Mouse (Mus musculus): Measurements from ENCODE around the gene Frs2. TPM values are rescaled to one million over a fixed set of nuclear protein-coding genes. Genes with fewer than 3 reads are reported as not detected.
A peak's percentile ranks its signal among the peaks of the same experiment; 100 is the strongest.

Gene Frs2
- 10 to 100 TPM; 31.5 to 36.5 TPM for total RNA-seq (2021)

DNA sequence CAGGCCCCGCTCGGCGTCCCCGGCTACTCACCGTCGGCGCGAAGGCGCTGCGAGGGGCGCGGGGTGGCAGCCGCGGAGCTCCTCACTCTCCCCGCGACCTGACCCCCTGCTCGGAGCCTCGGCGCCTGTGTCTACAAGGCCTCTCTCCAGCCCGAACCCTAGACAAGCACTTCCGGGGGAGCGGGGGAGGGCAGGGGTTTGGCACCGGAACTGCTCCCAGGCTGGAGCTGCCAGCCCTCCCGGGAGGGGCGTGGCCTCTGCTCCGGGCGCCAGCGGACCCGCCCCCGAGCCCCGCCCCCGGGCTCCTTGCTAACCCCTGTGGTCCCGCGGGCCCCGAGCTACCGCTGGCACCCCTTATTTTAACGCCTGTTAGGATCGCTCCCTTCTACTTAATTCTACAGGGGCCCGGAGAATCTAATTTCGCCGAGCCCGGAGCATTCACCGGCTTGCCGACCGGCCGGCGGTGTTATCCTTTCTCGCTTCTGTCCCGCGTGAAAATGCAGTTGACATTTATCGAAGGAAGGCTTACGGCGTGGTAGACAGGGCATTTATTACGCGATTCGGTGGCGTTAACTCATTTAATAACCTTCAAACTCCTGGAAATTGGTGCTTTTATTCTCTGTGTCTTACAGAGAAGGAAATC lies at the start of gene Frs2:
Frs2 (minus strand) TSS at position 174 of the 643 bp plus-strand sequence.
- intact Hi-C loops (cut with DNase I) = loop anchor here (5.0 kb wide), 2 partner anchors 56 to 86 kb away; partner anchors contain the start of gene Cct2
- peak; percentile 92 to 95 for DNase-seq (ENCODE audit: low spot score in 2 of 2)

DNA sequence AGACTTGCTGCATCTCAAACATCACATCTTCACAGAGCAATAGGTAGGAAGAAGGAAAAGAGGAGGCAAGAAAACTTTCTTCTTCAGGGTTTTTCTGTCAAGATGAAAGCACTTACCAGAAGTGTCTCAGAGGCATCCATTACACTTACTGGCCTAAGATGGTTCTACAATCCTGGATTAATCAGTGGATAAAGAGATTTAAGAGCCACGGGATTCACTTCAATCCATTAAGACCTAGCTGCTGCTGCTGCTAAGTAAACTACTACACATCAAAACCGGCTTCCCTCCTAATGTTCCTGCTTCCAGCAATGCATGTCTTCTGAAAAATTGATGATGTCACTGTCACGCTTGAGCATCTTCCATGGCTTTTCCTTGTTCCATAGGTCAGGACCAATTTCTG lies 48.4 kb upstream of the Frs2 start:
- intact Hi-C loops (cut with DNase I) = no loop called here
- no peak for DNase-seq (ENCODE audit: low spot score in 2 of 2)

GRCm38 (mm10) chr10:117195748-117196147 lies 47.4 kb upstream of the Frs2 start:
- intact Hi-C loops (cut with DNase I) = no loop called here
- DNase-seq (ENCODE audit: low spot score in 2 of 2) = no peak

- DNase-seq (ENCODE audit: low spot score in 2 of 2) = no peak
- intact Hi-C loops (cut with DNase I) = no loop called here
These were observed 46.7 kb upstream of the Frs2 start for GRCm38 (mm10) chr10:117195005-117195404.

- no peak for DNase-seq (ENCODE audit: low spot score in 2 of 2)
- intact Hi-C loops (cut with DNase I) = no loop called here
These were observed 45.0 kb upstream of the Frs2 start for GRCm38 (mm10) chr10:117193364-117193763.

DNA sequence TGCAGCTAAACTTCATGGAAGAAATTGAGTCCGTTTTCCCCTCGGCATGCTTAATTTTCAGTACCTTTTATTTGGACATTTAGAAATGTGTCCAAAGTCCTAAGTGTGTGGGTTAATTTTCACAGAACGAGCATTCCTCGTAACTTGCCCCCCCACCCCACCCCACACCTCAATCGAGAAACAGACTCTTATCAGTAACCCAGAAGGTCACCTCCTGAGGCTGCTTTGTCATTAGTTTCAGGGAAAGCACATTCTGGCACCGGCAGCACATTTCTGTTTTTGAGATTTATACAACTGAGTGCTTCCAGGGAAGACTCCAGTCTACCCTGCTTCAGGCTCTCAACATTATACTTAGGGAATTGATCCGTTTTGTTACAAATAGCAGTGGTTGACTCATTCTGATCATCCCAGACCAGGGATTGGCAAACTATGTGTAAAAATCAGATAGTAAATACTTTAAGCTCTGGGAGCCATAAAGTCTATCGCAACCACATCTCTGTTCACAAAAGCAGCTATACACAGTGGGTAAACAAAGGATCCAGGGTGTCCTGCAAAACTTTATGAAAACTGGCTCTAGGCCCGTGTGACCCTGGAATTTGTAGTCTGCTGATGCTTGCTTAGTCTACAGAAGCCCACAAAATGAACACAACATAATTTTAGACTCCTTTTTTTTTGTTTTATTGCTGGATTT lies 37.2 kb upstream of the Frs2 start:
- DNase-seq (ENCODE audit: low spot score in 2 of 2) = no peak
- intact Hi-C loops (cut with DNase I) = no loop called here

DNA sequence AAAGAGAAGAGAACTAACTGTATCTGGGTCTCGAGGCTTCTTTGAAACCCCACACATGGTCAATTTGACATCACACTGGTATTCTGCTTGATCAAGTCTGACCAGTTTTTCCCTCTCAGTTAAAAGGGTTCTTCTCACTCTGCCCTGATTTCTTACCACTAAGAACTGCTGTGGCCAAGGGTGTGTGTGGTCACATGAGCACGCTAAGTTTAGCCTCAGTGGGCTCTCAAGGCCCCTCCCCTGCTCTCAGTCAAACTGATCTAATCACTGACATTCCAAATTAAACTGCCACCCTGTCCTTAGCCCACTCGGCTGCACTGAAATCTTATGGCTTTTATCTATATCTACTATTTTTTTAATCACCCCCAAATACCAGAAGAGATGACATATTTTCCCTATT lies 32.8 kb upstream of the Frs2 start:
- intact Hi-C loops (cut with DNase I) = no loop called here
- DNase-seq (ENCODE audit: low spot score in 2 of 2) = no peak

GRCm38 (mm10) chr10:117174645-117175044 lies 26.3 kb upstream of the Frs2 start:
- intact Hi-C loops (cut with DNase I) = no loop called here

DNA sequence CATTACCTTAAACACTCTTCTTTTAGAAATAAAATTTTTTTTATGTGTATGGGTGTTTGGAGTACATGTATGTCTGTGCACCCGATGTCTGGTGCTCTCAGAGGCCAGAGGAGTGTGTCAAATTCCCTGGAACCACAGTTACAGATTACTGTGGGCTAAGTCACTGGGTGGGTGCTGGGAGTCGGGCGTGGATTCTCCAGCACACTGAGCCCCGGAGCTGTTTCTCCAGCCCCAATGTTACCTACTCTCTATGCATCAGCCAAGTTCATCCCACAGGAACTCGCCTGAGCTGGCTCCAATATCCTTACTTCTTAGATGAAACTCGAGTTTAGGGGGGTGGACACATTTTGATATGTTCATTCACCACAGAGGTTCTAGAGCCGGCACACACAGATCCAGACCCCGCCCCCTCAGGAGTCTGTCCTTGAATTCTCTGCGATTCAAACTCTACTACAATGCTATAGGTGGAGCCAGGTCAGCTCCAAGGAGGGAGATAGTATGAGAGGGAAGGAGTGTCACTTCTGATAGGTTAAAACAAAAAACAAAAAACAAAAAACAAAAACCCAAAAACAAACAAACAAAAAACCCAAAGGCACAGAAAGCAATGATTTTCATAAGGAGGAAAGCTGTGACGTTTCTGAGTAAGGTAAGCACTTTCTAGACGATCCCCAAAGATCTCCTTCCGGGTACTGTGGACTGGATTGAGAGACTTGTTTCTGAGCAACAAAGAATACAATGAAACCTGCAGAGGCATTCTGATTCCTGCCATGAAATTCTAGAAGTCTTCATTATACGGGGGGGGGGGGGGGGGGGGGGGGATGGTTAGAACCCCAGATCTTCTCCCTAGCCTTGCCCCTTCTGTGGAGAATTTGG lies 25.5 kb upstream of the Frs2 start:
- intact Hi-C loops (cut with DNase I) = no loop called here
- no peak for DNase-seq (ENCODE audit: low spot score in 2 of 2)

More at GRCm38 (mm10) chr10:117174645-117175044, 26.3 kb upstream of the Frs2 start:
- DNase-seq (ENCODE audit: low spot score in 2 of 2) = no peak

DNA sequence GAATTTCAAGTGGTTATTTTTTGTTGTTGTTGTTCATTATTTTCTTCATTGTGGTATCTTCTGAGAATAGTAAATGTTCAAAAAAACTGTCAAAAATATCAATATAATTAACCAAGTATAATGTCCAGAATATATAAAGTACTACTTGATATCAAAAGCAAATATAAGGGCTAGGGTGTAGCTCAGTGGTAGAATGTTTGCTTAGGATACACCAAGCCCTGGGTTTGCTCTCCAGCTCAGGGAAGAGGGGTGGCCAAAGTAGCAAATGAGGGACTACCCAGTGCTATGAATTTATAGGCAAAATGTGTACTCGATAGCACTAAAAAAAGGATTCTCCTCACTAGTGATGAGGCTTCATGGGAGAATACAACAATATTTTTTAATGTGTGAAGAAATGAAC lies 24.8 kb upstream of the Frs2 start:
- DNase-seq (ENCODE audit: low spot score in 2 of 2) = no peak
- intact Hi-C loops (cut with DNase I) = no loop called here

DNA sequence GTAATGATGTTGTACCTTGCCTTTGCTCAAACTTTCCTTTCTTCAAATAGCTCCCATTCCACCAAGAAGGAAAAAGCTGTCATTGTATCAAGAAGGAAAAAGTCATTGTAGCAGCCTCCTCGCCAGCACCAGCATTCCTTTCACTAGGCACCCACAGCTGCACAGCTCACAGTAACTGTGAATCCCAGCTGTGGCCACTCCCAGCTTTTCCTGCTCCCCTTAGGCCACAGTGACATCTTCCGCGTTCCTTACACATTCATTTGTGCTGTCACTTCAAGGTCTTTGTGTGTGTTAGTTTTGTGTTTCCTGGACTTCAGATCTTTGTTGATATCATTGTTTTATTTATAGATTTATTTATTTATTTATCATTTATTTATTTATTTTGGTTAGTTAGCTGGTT lies 23.7 kb upstream of the Frs2 start:
- DNase-seq (ENCODE audit: low spot score in 2 of 2) = no peak
- intact Hi-C loops (cut with DNase I) = no loop called here

DNA sequence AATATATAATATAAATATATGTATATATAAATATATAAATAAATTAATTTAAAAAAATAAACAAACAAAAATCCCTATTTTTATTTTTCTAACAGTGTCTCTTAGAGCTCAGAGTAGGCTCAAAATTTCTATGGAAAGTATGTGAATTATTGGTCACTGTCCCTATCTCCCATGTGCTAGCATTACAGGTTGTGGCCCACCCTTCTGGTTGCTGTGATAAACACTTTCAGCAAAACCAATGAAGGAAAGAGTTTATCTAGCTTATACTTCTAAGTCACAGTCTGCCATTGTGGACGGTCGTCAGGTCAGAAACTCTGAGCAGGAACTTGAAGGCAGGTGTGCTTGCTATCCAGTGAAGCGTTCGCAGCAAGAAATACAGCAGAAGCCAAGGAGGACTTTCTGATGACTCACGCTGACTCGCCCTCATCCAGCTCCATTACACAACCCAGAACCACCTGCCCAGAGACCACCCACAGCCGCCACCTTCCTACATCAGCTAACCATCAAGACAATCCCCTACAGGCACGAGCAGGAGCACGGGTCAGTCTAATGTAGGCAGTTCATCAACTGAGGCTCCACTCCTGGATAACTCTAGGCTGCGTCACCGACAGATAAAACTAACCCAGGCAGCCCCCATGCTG lies 18.6 kb upstream of the Frs2 start:
- intact Hi-C loops (cut with DNase I) = no loop called here
- DNase-seq (ENCODE audit: low spot score in 2 of 2) = no peak

GRCm38 (mm10) chr10:117162662-117163061 lies 14.3 kb upstream of the Frs2 start:
- intact Hi-C loops (cut with DNase I) = no loop called here
- DNase-seq (ENCODE audit: low spot score in 2 of 2) = peak in 1 of 2 experiments; percentile 27

- no peak for DNase-seq (ENCODE audit: low spot score in 2 of 2)
- intact Hi-C loops (cut with DNase I) = no loop called here
These were observed 11.8 kb upstream of the Frs2 start for GRCm38 (mm10) chr10:117160099-117160498.

DNA sequence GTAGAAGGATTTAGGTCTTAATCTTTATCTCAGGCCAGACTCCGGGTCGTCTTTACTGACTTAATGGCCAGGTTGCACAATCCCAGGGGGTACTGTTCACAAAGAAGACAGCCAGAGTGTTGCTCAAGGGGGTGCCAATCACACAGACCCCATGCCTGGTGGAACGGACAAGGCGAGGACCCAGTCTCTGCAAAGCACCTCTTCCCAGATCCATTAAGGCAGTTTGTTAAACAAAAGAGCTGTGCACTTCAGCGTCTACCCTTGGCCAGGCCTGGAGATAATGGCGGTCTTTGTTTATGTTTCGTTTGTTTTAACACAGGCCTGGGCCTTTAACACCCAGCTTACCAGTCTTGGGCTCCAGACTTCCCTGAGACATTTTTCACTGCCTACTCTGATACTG lies 3.9 kb upstream of the Frs2 start:
- no peak for DNase-seq (ENCODE audit: low spot score in 2 of 2)
- intact Hi-C loops (cut with DNase I) = loop anchor here (5.0 kb wide), 1 partner anchor 55 kb away; no protein-coding TSS in a partner anchor

- no peak for DNase-seq (ENCODE audit: low spot score in 2 of 2)
- intact Hi-C loops (cut with DNase I) = loop anchor here (5.0 kb wide), 1 partner anchor 56 kb away; no protein-coding TSS in a partner anchor
These were observed 3.3 kb upstream of the Frs2 start for GRCm38 (mm10) chr10:117151676-117152075.

DNA sequence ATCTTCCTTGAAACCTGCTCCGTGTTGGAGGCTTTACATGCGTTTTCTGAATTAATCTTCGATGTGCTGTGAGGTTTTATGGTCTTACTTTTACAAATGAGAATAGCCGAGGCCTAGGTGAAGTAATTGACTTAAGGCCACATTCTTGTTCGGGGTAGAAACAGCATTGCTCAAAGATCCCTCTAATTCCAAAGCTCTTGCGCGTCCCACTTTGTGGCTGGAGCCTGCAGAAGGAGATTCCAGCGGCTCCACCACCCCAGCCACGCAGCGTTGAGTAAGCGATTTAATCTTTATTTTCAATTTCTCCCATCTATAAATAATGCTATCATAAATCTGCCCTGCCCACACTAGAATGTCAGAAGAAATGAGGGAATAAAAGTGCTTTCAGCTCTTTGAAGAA lies 2.9 kb upstream of the Frs2 start:
- no peak for DNase-seq (ENCODE audit: low spot score in 2 of 2)
- intact Hi-C loops (cut with DNase I) = loop anchor here (5.0 kb wide), 1 partner anchor 56 kb away; no protein-coding TSS in a partner anchor

DNA sequence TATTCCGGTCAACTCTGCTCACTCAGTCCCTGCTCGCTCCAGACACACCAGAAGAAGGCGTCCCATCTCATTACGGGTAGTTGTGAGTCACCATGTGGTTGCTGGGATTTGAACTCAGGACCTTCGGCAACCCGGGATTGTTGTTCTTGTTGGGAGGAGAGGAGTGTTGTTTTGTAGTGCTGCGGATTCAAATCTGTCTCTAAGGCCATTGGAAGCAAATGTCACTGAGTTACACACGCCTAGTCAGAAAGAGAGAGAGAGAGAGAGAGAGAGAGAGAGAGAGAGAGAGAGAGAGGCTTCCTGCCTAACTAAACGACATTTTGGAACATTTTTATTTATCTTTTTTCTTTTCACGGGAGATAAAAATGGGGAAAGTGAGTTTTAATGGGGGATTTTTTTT lies 2.4 kb upstream of the Frs2 start:
- intact Hi-C loops (cut with DNase I) = loop anchor here (5.0 kb wide), 1 partner anchor 57 kb away; no protein-coding TSS in a partner anchor
- no peak for DNase-seq (ENCODE audit: low spot score in 2 of 2)

- intact Hi-C loops (cut with DNase I) = loop anchor here (5.0 kb wide), 3 partner anchors 57 to 88 kb away; partner anchors contain the start of gene Cct2
- DNase-seq (ENCODE audit: low spot score in 2 of 2) = no peak
These were observed 1.7 kb upstream of the Frs2 start for GRCm38 (mm10) chr10:117149942-117150617.

All from left cerebral cortex, postnatal 25 days (tissue).